Mouse (Mus musculus) intestine, embryonic 16.5 days (tissue): Measurements from ENCODE around the gene Mcf2l. TPM values are rescaled to one million over a fixed set of nuclear protein-coding genes. Genes with fewer than 3 reads are reported as not detected.

Experiments used
- ATAC-seq: fragments of 200-750 bp; cut with Nextera tagmentation; 2 replicates; pipeline ENCODE4 v1.8.0; 2017; ENCODE audit warnings: moderate TSS enrichment, moderate library complexity
- H3K27ac ChIP-seq: fragments of 300-500 bp; sonication (generic); 2 replicates; pipeline ENCODE4 v1.5.1; 2014; ENCODE audit warnings: mild to moderate bottlenecking, low read length
- H3K27me3 ChIP-seq: fragments of 300-500 bp; sonication (generic); replicated peaks from 2 replicates; pipeline ENCODE4 v1.6.1; 2014; ENCODE audit warnings: low read length, control low read depth, mixed read lengths; ENCODE audit not compliant: control insufficient read depth, insufficient read depth
- H3K36me3 ChIP-seq: fragments of 300-500 bp; sonication (generic); 2 replicates; pipeline ENCODE4 v1.6.1; 2014; ENCODE audit warnings: low read length, control low read depth; ENCODE audit not compliant: control insufficient read depth, insufficient read depth
- H3K4me1 ChIP-seq: fragments of 300-500 bp; sonication (generic); 2 replicates; pipeline ENCODE4 v1.6.1; 2014; ENCODE audit warnings: low read length, control low read depth, mixed read lengths; ENCODE audit not compliant: control insufficient read depth, insufficient read depth
- H3K4me2 ChIP-seq: fragments of 300-500 bp; sonication (generic); 2 replicates; pipeline ENCODE4 v1.6.1; 2014; ENCODE audit warnings: low read depth, low read length, control low read depth
- H3K4me3 ChIP-seq: fragments of 300-500 bp; sonication (generic); 2 replicates; pipeline ENCODE4 v1.5.1; 2014; ENCODE audit warnings: mild to moderate bottlenecking, low read length
- H3K9ac ChIP-seq: fragments of 300-500 bp; sonication (generic); 2 replicates; pipeline ENCODE4 v1.6.1; 2014; ENCODE audit warnings: low read depth, low read length
- H3K9me3 ChIP-seq: fragments of 300-500 bp; sonication (generic); 2 replicates; pipeline ENCODE4 v1.6.1; 2016; ENCODE audit warnings: low read length, control low read depth; ENCODE audit not compliant: control insufficient read depth
- WGBS: fragments of 180-500 bp; shearing (Covaris S2); extraction: QIAGEN DNeasy Blood & Tissue Kit; methylation state at CpG from one replicate; pipeline ENCODE4 v1.1.7; 2014; 5-methylcytosine and 5-hydroxymethylcytosine counted together
- polyA plus RNA-seq: library from polyadenylated mRNA; unstranded; fragments of >200 nt; fragmentation: Nextera tagmentation; extraction: Ambion mirVana; gene quantifications from 2 replicates; pipeline ENCODE4 v1.2.1, GENCODE M21; 2015

The Mcf2l gene
- polyA plus RNA-seq, 1 experiment from 2014 or later: 14.1 TPM

DNA sequence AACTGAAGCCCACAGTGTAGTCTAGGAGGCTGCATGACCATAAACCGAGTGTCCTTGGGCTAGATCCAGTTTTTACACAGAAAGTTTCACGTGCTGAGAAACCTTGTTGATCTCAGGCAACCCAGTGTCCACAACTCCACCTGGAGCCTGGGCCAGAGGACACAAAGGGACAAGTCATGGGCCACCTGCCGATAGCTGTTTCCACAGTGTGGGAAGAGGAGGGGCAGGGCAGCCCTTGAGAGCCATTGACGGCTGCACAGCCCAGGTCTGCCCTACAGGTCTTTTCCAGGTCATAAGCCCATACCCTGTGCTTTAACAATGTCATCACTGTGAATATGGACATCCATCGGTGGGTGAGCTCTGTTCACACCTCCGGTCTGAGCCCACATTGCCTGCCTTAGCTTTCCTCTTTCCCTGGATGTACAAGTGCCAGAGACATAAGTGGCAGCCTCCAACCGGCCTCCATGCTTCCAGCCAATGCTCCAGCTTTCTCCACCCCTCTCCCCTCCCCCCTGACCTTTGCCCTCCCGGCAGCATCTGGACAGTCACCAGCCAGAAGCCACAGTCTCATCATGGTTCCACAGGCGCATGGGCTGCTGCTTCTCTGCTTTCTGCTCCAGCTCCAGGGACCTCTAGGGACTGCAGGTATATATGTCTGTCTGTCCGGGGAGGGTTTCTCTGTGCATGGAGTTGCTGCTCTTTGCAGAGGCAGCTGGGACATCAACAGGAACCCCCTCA is 152.1 kb downstream of the Mcf2l start, which contains the start of gene F7:
TSS of gene F7 (plus strand) at position 548 of the 738 bp plus-strand sequence.
- no peak within 1 kb of the TSS for H3K4me3 ChIP-seq
- no peaks in the 10 kb centered on the region for H3K27me3 ChIP-seq
- WGBS: 57% methylated on average over 10 of the region's 10 CpGs
- no peak within 1 kb of the TSS for H3K27ac ChIP-seq
- H3K9ac ChIP-seq: no peak within 1 kb of the TSS
- H3K4me1 ChIP-seq: no peaks in the 10 kb centered on the region
- H3K9me3 ChIP-seq: no peaks in the 10 kb centered on the region
- H3K36me3 ChIP-seq: no peaks in the 10 kb centered on the region
- no peak for ATAC-seq
- H3K4me2 ChIP-seq: no peak within 1 kb of the TSS

DNA sequence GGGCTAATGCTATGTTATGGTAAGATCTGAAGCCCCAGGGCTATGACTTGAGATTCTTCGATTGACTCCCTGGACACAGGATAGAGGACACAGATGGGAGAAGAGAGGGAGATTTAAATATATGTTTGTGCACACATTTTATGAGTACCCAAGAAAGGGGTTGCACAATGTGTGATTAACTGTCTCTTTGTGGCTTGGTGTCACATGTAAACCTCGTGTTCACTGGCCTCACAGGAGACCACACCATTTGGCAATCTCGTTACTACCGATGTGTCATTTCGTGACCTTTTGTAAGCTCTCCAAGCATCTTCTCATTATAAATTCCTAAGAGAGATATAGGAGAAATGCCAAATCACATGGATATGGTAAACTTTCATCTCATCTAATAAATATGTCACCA is 154.0 kb downstream of the Mcf2l start:
- no peak overlapping the region for H3K4me2 ChIP-seq
- no peak overlapping the region for H3K27ac ChIP-seq
- H3K9me3 ChIP-seq: no peaks in the 10 kb centered on the region
- H3K27me3 ChIP-seq: no peaks in the 10 kb centered on the region
- H3K9ac ChIP-seq: no peak overlapping the region
- H3K36me3 ChIP-seq: no peaks in the 10 kb centered on the region
- whole genome bisulfite sequencing: 80% methylated on average over 5 of the region's 5 CpGs
- no peaks in the 10 kb centered on the region for H3K4me1 ChIP-seq
- no peak for ATAC-seq
- H3K4me3 ChIP-seq: no peak overlapping the region

DNA sequence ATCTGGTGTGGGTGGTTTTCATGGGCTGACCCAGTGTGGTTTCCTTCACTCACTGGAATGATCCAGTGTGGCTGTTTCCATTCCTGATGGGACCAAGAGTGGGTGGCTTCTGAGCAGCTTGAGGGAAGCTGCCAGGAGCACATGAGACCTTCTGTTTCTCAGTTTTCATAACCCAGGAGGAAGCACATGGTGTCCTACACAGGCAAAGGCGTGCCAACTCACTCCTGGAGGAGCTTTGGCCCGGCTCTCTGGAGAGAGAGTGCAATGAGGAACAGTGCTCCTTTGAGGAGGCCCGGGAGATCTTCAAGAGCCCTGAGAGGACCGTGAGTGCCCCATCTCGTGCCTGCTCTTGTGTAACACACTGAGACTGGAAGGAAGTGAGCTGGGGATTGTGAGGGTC is 154.9 kb downstream of the Mcf2l start:
- H3K9ac ChIP-seq: no peak overlapping the region
- H3K4me2 ChIP-seq: no peak overlapping the region
- no peaks in the 10 kb centered on the region for H3K9me3 ChIP-seq
- no peak overlapping the region for H3K4me3 ChIP-seq
- H3K27me3 ChIP-seq: no peaks in the 10 kb centered on the region
- no peaks in the 10 kb centered on the region for H3K36me3 ChIP-seq
- no peak for ATAC-seq
- 60% methylated on average over 5 of the region's 5 CpGs for WGBS
- H3K4me1 ChIP-seq: no peaks in the 10 kb centered on the region
- no peak overlapping the region for H3K27ac ChIP-seq

GRCm38 (mm10) chr8:13036346-13036812 is 162.8 kb downstream of the Mcf2l start:
- H3K4me2 ChIP-seq: no peak overlapping the region
- ATAC-seq: no peak
- no peaks in the 10 kb centered on the region for H3K27me3 ChIP-seq
- no peaks in the 10 kb centered on the region for H3K9me3 ChIP-seq
- no peaks in the 10 kb centered on the region for H3K36me3 ChIP-seq
- WGBS: 85% methylated on average over 10 of the region's 10 CpGs
- H3K9ac ChIP-seq: no peak overlapping the region
- 0 out of 2 replicates have a peak, but pooled peaks cover 3% of the 10 kb centered on the region for H3K4me1 ChIP-seq
- H3K27ac ChIP-seq: no peak overlapping the region
- H3K4me3 ChIP-seq: no peak overlapping the region

- Histone ChIP-seq H3K9me3 (no peaks in the 10 kb centered on the region), H3K4me3 (no peak within 1 kb of the TSS; the same call in 1 of the 2 replicates), H3K9ac (peak within 1 kb of the TSS; percentile 20; the same call in 1 of the 2 replicates), H3K27ac (no peak within 1 kb of the TSS), H3K4me1 (0 out of 2 replicates have a peak, but pooled peaks cover 3% of the 10 kb centered on the region), H3K27me3 (no peaks in the 10 kb centered on the region), H3K36me3 (no peaks in the 10 kb centered on the region), H3K4me2 (0 out of 2 replicates have a peak within 1 kb of the TSS, but pooled peaks have one; percentile 4)
- peak; percentile 69 for ATAC-seq
- WGBS: 67% methylated on average over 7 of the region's 7 CpGs
Observed at GRCm38 (mm10) chr8:13037015-13037414, 163.4 kb downstream of the Mcf2l start, which contains the start of gene F10. Gene F10, plus strand, starts transcription at chr8:13037308.

- no peak overlapping the region for H3K4me3 ChIP-seq
- H3K36me3 ChIP-seq: no peaks in the 10 kb centered on the region
- no peaks in the 10 kb centered on the region for H3K27me3 ChIP-seq
- no peaks in the 10 kb centered on the region for H3K9me3 ChIP-seq
- H3K4me1 ChIP-seq: 0 out of 2 replicates have a peak, but pooled peaks cover 3% of the 10 kb centered on the region
- ATAC-seq: peak; percentile 84
- 55% methylated on average over 5 of the region's 5 CpGs for WGBS
- peak overlapping the region; percentile 20; the same call in 1 of the 2 replicates for H3K9ac ChIP-seq
- no peak overlapping the region for H3K4me2 ChIP-seq
- H3K27ac ChIP-seq: no peak overlapping the region
Observed at GRCm38 (mm10) chr8:13037569-13037968, 164.0 kb downstream of the Mcf2l start.

- H3K36me3 ChIP-seq: no peaks in the 10 kb centered on the region
- H3K27me3 ChIP-seq: no peaks in the 10 kb centered on the region
- WGBS: 80% methylated on average over 6 of the region's 6 CpGs
- H3K4me1 ChIP-seq: 0 out of 2 replicates have a peak, but pooled peaks cover 3% of the 10 kb centered on the region
- H3K27ac ChIP-seq: no peak overlapping the region
- no peaks in the 10 kb centered on the region for H3K9me3 ChIP-seq
- no peak for ATAC-seq
- H3K4me2 ChIP-seq: no peak overlapping the region
- no peak overlapping the region for H3K4me3 ChIP-seq
- H3K9ac ChIP-seq: no peak overlapping the region
Observed at GRCm38 (mm10) chr8:13039054-13039453, 165.4 kb downstream of the Mcf2l start.

- H3K27me3 ChIP-seq: no peaks in the 10 kb centered on the region
- H3K4me1 ChIP-seq: 0 out of 2 replicates have a peak, but pooled peaks cover 3% of the 10 kb centered on the region
- H3K4me3 ChIP-seq: no peak overlapping the region
- H3K9me3 ChIP-seq: no peaks in the 10 kb centered on the region
- H3K36me3 ChIP-seq: no peaks in the 10 kb centered on the region
- no peak overlapping the region for H3K4me2 ChIP-seq
- H3K9ac ChIP-seq: no peak overlapping the region
- no peak overlapping the region for H3K27ac ChIP-seq
- ATAC-seq: no peak
- 81% methylated on average over 4 of the region's 4 CpGs for WGBS
Observed at GRCm38 (mm10) chr8:13041459-13041858, 167.9 kb downstream of the Mcf2l start.

DNA sequence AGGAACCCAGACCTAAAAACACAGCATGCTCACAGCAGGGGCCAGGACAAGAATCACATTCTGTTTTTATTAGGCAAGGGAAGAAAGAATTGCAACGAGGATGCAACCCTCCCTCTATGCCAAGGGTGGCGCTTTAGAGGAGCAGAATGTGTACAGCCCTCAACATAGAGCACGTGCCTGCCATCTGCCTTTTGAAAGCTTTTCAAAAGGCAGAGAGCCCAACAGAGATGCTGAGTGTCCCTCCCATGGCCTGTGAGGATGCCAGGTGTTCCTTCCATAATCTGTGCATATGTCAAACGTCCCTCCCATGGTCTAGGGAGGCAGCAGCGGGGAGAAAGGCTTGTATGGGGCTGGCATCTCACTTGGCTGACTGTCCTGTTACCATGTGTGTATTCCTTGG is 174.0 kb downstream of the Mcf2l start:
- 60% methylated on average over 5 of the region's 5 CpGs for WGBS
- Histone ChIP-seq H3K27me3 (no peaks in the 10 kb centered on the region), H3K4me3 (no peak overlapping the region), H3K27ac (no peak overlapping the region), H3K9me3 (no peaks in the 10 kb centered on the region), H3K36me3 (no peaks in the 10 kb centered on the region), H3K9ac (no peak overlapping the region), H3K4me2 (no peak overlapping the region), H3K4me1 (no peaks in the 10 kb centered on the region)
- no peak for ATAC-seq
